Mouse (Mus musculus): ENCODE measurements at regions not wholly inside any gene's neighbourhood (a gene's known extent, or its start where the extent isn't known, plus 50 kb on each side); places are given as distances from the start of the nearest gene placed in this dataset.
A peak's percentile ranks its signal among the peaks of the same experiment; 100 is the strongest.
"Not testable (repeated sequence)": the region's sequence is repeated elsewhere in the genome, so short reads cannot be mapped to it uniquely, and the experiment has no call there.

DNA sequence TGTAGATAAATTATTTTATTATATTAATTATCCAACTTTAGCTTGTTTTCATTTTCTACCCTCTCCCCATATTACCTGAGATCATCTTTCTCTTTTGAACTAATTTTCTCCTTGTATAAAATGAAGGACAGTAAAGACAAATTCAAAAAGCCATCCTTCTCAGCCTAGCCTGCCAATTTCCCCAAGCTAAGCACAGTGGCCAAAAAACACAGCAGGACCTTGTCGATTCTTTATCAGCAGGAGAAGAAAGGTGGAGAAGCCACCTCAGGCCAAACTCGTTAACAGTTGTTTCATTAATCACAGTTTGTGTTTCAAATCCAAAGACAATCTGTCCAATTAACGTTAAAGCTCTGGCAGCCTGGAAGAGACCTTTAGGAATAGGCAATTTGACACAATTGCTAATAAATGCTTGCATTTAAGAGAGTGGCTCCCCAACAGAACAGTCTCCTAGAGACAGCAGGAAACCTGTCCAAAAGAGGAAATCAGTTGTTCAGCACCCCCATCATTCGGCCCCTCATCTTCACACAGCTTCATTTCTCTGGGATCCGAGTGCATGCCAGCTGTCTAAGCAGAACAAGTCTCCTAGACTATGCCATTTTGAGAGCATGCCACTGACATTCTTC lies 135.7 kb upstream of the Tlr4 start:
- DNase-seq = no peak

DNA sequence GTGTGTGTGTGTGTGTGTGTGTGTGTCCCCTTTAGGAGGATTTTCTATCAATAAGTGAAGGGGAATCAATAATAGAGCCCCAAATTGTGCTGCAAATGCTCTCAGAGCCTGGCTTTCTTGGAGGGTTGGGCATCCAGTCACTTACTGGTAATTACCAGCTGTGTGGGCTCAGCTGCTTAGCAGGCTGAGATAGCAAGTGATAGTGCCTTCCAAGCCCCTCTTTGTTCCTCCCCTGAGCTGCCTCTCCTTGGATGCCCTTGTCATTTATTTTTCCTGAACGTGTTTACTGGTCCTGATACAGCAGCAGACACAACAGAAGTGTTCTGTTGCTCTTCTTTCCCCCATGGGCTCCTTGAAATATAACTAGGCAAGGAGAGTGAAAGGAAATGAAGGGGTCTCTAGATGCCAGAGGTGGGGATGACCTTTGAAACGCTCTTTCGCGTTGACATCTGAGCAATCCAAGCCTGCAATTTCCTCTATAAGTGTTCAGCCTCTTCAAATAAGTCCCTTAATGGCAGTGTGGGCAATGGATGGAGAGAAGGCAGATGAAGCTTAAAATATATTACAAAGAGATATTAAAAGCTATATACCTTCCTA lies 133.3 kb upstream of the Tlr4 start:
- DNase-seq = no peak

DNA sequence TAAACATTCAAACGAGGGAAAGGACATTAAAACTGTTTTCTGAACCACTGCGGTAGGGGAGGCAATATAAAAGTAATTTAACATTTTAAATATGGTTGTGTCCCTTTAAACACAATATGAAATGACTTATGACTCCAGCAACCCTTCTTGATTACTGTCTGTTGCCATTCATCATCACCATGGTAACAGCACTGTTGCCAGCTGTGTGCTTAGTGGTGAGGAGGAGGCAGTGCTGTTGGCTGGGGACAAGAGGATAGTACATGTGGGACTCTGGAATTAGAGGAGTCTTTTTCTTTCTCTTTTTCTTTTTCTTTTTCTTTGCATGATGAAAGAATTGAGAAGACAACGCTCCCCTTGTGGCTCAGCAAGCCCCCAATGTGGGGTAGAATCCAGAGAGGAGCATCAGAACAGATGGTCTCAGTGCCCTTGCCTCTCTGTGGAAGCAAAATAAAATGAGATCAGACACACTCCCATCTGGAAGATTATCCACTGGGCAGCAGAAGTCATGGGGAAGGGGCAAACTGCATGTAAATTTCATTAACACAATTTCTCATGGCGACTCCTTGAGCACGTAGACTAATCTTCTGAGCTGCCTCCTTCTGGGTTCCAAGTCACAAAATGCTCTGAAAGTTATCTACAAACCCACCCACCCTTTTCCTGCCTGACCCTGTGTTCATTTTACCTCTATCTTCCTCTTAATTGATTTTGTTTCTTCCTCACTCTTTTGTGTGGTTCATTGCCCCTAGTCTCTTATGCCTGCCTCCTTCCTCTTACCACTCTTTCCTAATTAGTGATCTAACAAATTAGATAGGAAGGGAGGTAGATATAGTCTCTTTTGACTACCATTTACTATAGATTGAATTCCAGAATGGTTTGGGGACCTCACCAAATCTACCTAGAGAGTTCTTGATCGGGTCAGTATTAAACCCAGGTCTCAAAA lies 111.3 kb upstream of the Tlr4 start:
- no peak for DNase-seq

DNA sequence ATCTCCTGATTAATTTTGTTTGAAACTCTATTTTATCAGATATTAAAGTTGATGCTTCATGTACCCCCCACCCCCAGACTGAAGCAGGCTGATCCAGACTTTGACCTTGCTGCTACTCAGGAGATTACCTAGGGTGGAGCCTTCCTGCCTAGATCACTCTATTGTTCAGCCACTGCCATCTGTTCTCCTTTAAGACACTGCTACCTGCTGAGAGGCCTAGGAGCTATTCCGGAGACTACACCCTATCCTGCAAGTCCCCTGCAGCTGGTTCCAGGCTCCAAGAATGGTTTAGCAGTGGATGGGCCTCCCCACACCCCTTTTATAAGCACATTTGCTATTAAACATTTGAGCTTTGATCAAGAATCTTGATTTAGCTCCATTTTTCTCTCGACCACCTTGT lies 90.0 kb upstream of the Tlr4 start:
- no peak for DNase-seq

DNA sequence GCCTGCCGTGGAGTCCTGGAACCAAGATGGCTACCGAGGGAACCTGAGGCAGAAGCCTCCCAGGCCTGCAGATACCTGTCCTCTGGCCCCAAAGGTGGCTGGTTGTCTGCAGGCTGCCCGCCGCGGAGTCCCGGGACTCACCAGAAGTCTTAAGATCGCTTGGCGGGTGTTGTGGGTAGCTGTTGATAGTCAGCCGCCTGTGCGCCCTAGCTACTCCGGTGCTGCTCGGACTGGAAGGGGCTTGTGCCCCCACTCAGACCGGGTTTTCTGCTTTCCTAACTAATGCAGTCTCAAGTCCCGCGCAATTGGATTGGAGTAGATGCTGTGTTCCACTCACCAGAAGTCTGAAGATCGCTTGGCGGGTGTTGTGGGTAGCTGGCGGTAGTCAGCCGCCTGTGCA lies 84.0 kb upstream of the Tlr4 start:
- not testable (repeated sequence) for DNase-seq

DNA sequence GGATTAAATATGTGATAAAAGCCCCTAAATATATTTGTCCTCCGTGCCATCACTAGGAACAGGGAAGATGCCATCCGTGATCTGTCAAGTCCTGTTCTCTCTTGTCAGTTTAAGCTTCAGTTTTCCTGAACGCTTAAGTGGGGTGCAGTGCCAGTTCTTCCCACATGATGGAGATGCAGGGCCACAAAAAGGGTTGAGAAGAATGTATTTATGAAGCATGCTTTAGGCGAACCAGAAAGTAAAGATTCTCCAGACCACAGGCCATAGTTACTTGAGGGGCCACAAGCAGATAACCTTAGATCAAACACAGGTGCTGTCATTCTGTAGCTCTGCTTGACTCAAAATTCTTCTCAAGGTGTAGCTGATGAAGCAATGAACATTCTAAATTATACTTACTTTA lies 58.6 kb upstream of the Tlr4 start:
- peak; percentile 3 to 23 for DNase-seq
